Mouse (Mus musculus): ENCODE results near the gene Gm20518.

The Gm20518 gene

GRCm38 (mm10) chr16:17896091-17896490 lies 4.6 kb upstream of the Gm20518 start:
- DNase-seq (ENCODE audit: low spot score in 2 of 2) = no peak

- no peak for DNase-seq (ENCODE audit: low spot score in 2 of 2)
Measured at GRCm38 (mm10) chr16:17893923-17894322, 2.5 kb upstream of the Gm20518 start, which contains the start of gene Tssk1. TSS of gene Tssk1 (plus strand) at chr16:17894223.

GRCm38 (mm10) chr16:17892606-17893005 lies 1.1 kb upstream of the Gm20518 start:
- DNase-seq (ENCODE audit: low spot score in 2 of 2) = no peak

- DNase-seq (ENCODE audit: low spot score in 2 of 2) = peak; percentile 53 to 78
Measured at GRCm38 (mm10) chr16:17890917-17891566, 429 bp downstream of the Gm20518 start.

- no peak for DNase-seq (ENCODE audit: low spot score in 2 of 2)
Measured at GRCm38 (mm10) chr16:17890342-17890727, 1.1 kb downstream of the Gm20518 start.

- DNase-seq (ENCODE audit: low spot score in 2 of 2) = no peak
Measured at GRCm38 (mm10) chr16:17889689-17890341, 1.7 kb downstream of the Gm20518 start.

- no peak for DNase-seq (ENCODE audit: low spot score in 2 of 2)
Measured at GRCm38 (mm10) chr16:17884116-17884515, 7.4 kb downstream of the Gm20518 start.

GRCm38 (mm10) chr16:17882196-17882595 lies 9.3 kb downstream of the Gm20518 start:
- DNase-seq (ENCODE audit: low spot score in 2 of 2) = no peak

- DNase-seq (ENCODE audit: low spot score in 2 of 2) = no peak
Measured at GRCm38 (mm10) chr16:17879571-17879970, 11.9 kb downstream of the Gm20518 start.

GRCm38 (mm10) chr16:17876096-17876495 lies 15.4 kb downstream of the Gm20518 start:
- no peak for DNase-seq (ENCODE audit: low spot score in 2 of 2)

GRCm38 (mm10) chr16:17875174-17875573 lies 16.3 kb downstream of the Gm20518 start:
- no peak for DNase-seq (ENCODE audit: low spot score in 2 of 2)

GRCm38 (mm10) chr16:17872995-17873394 lies 18.5 kb downstream of the Gm20518 start:
- DNase-seq (ENCODE audit: low spot score in 2 of 2) = no peak

- DNase-seq (ENCODE audit: low spot score in 2 of 2) = no peak
Measured at GRCm38 (mm10) chr16:17871248-17871647, 20.2 kb downstream of the Gm20518 start.

- DNase-seq (ENCODE audit: low spot score in 2 of 2) = no peak
Measured at GRCm38 (mm10) chr16:17865770-17866169, 25.7 kb downstream of the Gm20518 start.

- no peak for DNase-seq (ENCODE audit: low spot score in 2 of 2)
Measured at GRCm38 (mm10) chr16:17865293-17865692, 26.2 kb downstream of the Gm20518 start.

GRCm38 (mm10) chr16:17858592-17858991 lies 32.9 kb downstream of the Gm20518 start:
- DNase-seq (ENCODE audit: low spot score in 2 of 2) = no peak

- no peak for DNase-seq (ENCODE audit: low spot score in 2 of 2)
Measured at GRCm38 (mm10) chr16:17857157-17857556, 34.3 kb downstream of the Gm20518 start.

GRCm38 (mm10) chr16:17853263-17853662 lies 38.2 kb downstream of the Gm20518 start:
- no peak for DNase-seq (ENCODE audit: low spot score in 2 of 2)

- no peak for DNase-seq (ENCODE audit: low spot score in 2 of 2)
Measured at GRCm38 (mm10) chr16:17851860-17852259, 39.6 kb downstream of the Gm20518 start.

- DNase-seq (ENCODE audit: low spot score in 2 of 2) = no peak
Measured at GRCm38 (mm10) chr16:17851331-17851730, 40.1 kb downstream of the Gm20518 start.

- no peak for DNase-seq (ENCODE audit: low spot score in 2 of 2)
Measured at GRCm38 (mm10) chr16:17849486-17849885, 42.0 kb downstream of the Gm20518 start.

GRCm38 (mm10) chr16:17848928-17849327 lies 42.5 kb downstream of the Gm20518 start:
- no peak for DNase-seq (ENCODE audit: low spot score in 2 of 2)

GRCm38 (mm10) chr16:17848431-17848830 lies 43.0 kb downstream of the Gm20518 start:
- DNase-seq (ENCODE audit: low spot score in 2 of 2) = no peak
